Mouse (Mus musculus) cerebellum, postnatal 25 days (tissue): ENCODE results near the gene Oxsr1.
"Not testable (repeated sequence)": the region's sequence is repeated elsewhere in the genome, so short reads cannot be mapped to it uniquely, and the experiment has no call there.

Source experiments
- DNase-seq, 2 experiments: peaks; one replicate each; pipeline ENCODE4 v3.0.0; 2021; ENCODE audit warnings: mixed read lengths in 2 of 2

Oxsr1 gene

GRCm38 (mm10) chr9:119337842-119338241, 15.6 kb upstream of the Oxsr1 start:
- no peak for DNase-seq

GRCm38 (mm10) chr9:119335571-119335970, 13.3 kb upstream of the Oxsr1 start:
- DNase-seq = peak; percentile 50 to 61

GRCm38 (mm10) chr9:119334834-119335233, 12.6 kb upstream of the Oxsr1 start:
- no peak for DNase-seq

GRCm38 (mm10) chr9:119334324-119334723, 12.1 kb upstream of the Oxsr1 start:
- peak; percentile 35 to 51 for DNase-seq

GRCm38 (mm10) chr9:119330186-119330963, 8.1 kb upstream of the Oxsr1 start:
- no peak for DNase-seq

GRCm38 (mm10) chr9:119328488-119328887, 6.3 kb upstream of the Oxsr1 start:
- DNase-seq = no peak

- DNase-seq = no peak
Measured at GRCm38 (mm10) chr9:119324130-119324529, 1.9 kb upstream of the Oxsr1 start.

GRCm38 (mm10) chr9:119323260-119323645, 1.0 kb upstream of the Oxsr1 start:
- DNase-seq = no peak

- DNase-seq = no peak
Measured at GRCm38 (mm10) chr9:119321392-119322229, 616 bp downstream of the Oxsr1 start.

GRCm38 (mm10) chr9:119320946-119321345, 1.3 kb downstream of the Oxsr1 start:
- DNase-seq = no peak

GRCm38 (mm10) chr9:119320446-119320845, 1.8 kb downstream of the Oxsr1 start:
- DNase-seq = no peak

GRCm38 (mm10) chr9:119318891-119319290, 3.3 kb downstream of the Oxsr1 start:
- no peak for DNase-seq

GRCm38 (mm10) chr9:119313096-119313495, 9.1 kb downstream of the Oxsr1 start:
- peak; percentile 49 to 55 for DNase-seq

- no peak for DNase-seq
Measured at GRCm38 (mm10) chr9:119309067-119309466, 13.2 kb downstream of the Oxsr1 start.

GRCm38 (mm10) chr9:119305863-119306262, 16.4 kb downstream of the Oxsr1 start:
- DNase-seq = no peak

GRCm38 (mm10) chr9:119298563-119298962, 23.7 kb downstream of the Oxsr1 start:
- no peak for DNase-seq

- DNase-seq = no peak
Measured at GRCm38 (mm10) chr9:119297696-119298095, 24.5 kb downstream of the Oxsr1 start.

- DNase-seq = no peak
Measured at GRCm38 (mm10) chr9:119290791-119291190, 31.4 kb downstream of the Oxsr1 start.

- DNase-seq = no peak
Measured at GRCm38 (mm10) chr9:119280894-119281682, 41.1 kb downstream of the Oxsr1 start.

- DNase-seq = no peak
Measured at GRCm38 (mm10) chr9:119278031-119278430, 44.2 kb downstream of the Oxsr1 start.

GRCm38 (mm10) chr9:119276321-119276720, 45.9 kb downstream of the Oxsr1 start:
- DNase-seq = peak; percentile 72 to 83

- DNase-seq = not testable (repeated sequence)
Measured at GRCm38 (mm10) chr9:119274814-119275213, 47.4 kb downstream of the Oxsr1 start.

GRCm38 (mm10) chr9:119271496-119271895, 50.7 kb downstream of the Oxsr1 start:
- DNase-seq = no peak
